Mouse (Mus musculus) forebrain, embryonic 11.5 days (tissue): ENCODE results near the gene Vcl. TPM values are rescaled to one million over a fixed set of nuclear protein-coding genes. Genes with fewer than 3 reads are reported as not detected.

Experiments used
- ATAC-seq: fragments of 200-750 bp; cut with Nextera tagmentation; replicated peaks from 2 replicates; pipeline ENCODE4 v1.8.0; 2017; ENCODE audit warnings: moderate TSS enrichment; ENCODE audit not compliant: low FRiP score
- DNase-seq: peaks from one replicate; pipeline ENCODE4 v3.0.0-alpha.2; 2017; ENCODE audit warnings: low spot score
- H3K27ac ChIP-seq: fragments of 300-500 bp; sonication (generic); 2 replicates; pipeline ENCODE4 v1.5.1; 2014; ENCODE audit warnings: low read depth, low read length
- H3K27me3 ChIP-seq: fragments of 300-500 bp; sonication (generic); 2 replicates; pipeline ENCODE4 v1.6.1; 2014; ENCODE audit warnings: mild to moderate bottlenecking, low read length, mixed read lengths; ENCODE audit not compliant: control insufficient read depth, insufficient read depth
- H3K36me3 ChIP-seq: fragments of 300-500 bp; sonication (generic); 2 replicates; pipeline ENCODE4 v1.6.1; 2014; ENCODE audit warnings: mild to moderate bottlenecking, low read length, moderate library complexity, mixed read lengths; ENCODE audit not compliant: control insufficient read depth, insufficient read depth
- H3K4me1 ChIP-seq: fragments of 300-500 bp; sonication (generic); replicated peaks from 2 replicates; pipeline ENCODE4 v1.6.1; 2014; ENCODE audit warnings: low read length, mixed read lengths; ENCODE audit not compliant: control insufficient read depth, insufficient read depth
- H3K4me2 ChIP-seq: fragments of 300-500 bp; sonication (generic); 2 replicates; pipeline ENCODE4 v1.6.1; 2014; ENCODE audit warnings: low read depth, mild to moderate bottlenecking, low read length, moderate library complexity, mixed read lengths; ENCODE audit not compliant: severe bottlenecking
- H3K4me3 ChIP-seq: fragments of 300-500 bp; sonication (generic); 2 replicates; pipeline ENCODE4 v1.5.1; 2014; ENCODE audit warnings: low read depth, low read length
- H3K9ac ChIP-seq: fragments of 300-500 bp; sonication (generic); 2 replicates; pipeline ENCODE4 v1.6.1; 2014; ENCODE audit warnings: low read length
- H3K9me3 ChIP-seq: fragments of 300-500 bp; sonication (generic); 2 replicates; pipeline ENCODE4 v1.6.1; 2016; ENCODE audit warnings: low read length, mixed read lengths; ENCODE audit not compliant: control insufficient read depth
- WGBS: fragments of 180-500 bp; shearing (Covaris S2); extraction: QIAGEN DNeasy Blood & Tissue Kit; methylation state at CpG from one replicate; pipeline ENCODE4 v1.1.7; 2014; 5-methylcytosine and 5-hydroxymethylcytosine counted together
- polyA plus RNA-seq: library from polyadenylated mRNA; unstranded; fragments of >200 nt; fragmentation: Nextera tagmentation; extraction: Ambion mirVana; gene quantifications from 2 replicates; pipeline ENCODE4 v1.2.1, GENCODE M21; 2014

Gene Vcl
- polyA plus RNA-seq, 1 experiment from 2014 or later = 30.2 TPM

GRCm38 (mm10) chr14:21039623-21040022 is 110.4 kb downstream of the Vcl start:
- DNase-seq (no peak), ATAC-seq (no peak)
- Histone ChIP-seq H3K27me3 (no peaks in the 10 kb centered on the region), H3K4me1 (no peaks in the 10 kb centered on the region), H3K4me2 (no peak overlapping the region), H3K9ac (no peak overlapping the region), H3K9me3 (no peaks in the 10 kb centered on the region), H3K4me3 (no peak overlapping the region), H3K27ac (no peak overlapping the region), H3K36me3 (no peaks in the 10 kb centered on the region)
- WGBS = 89% methylated on average over 4 of the region's 4 CpGs

DNA sequence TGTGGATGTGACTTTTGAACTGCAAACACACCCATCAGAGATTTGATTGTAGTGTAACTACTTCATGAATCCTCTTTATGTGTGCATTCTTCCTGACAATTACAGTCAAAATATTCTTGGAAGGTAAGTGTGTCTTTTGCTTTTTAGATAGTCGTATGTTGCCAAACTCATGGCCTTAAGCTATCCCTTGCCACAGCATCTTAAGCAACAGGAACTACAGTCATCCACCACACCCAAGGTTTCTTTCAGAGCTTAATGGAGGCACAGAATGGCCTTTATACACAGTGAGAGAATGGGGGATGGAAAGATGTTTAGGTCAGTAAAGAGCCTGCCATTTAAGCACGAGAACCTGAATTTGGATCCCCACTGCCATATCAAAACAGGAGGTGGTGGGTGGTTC is 118.6 kb downstream of the Vcl start:
- 86% methylated on average over 2 of the region's 2 CpGs for WGBS
- Histone ChIP-seq H3K36me3 (no peaks in the 10 kb centered on the region), H3K9ac (no peak overlapping the region), H3K27me3 (no peaks in the 10 kb centered on the region), H3K4me2 (no peak overlapping the region), H3K9me3 (no peaks in the 10 kb centered on the region; the same call in 1 of the 2 replicates), H3K27ac (no peak overlapping the region), H3K4me1 (no peaks in the 10 kb centered on the region), H3K4me3 (no peak overlapping the region)
- DNase-seq (no peak), ATAC-seq (no peak)

DNA sequence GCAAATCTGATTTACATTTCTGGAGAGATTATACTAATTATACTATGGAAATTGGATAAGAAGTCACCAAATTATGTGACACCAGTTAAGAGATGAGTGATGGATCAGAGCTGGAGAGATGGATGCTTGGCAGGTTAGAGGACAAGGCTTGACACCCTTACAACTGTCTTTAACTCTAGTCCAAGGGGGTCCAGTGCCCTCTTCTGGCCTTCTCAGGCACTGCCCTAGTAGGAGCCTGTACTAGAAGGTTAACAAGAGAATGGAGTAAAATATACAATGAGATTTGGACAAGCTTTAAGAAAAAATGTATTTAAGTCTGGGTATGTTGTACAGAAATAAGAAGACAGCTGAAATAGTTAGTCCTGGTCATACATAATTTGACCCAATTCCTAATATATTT is 119.7 kb downstream of the Vcl start:
- no peak overlapping the region for H3K27ac ChIP-seq
- no peaks in the 10 kb centered on the region; the same call in 1 of the 2 replicates for H3K9me3 ChIP-seq
- no peaks in the 10 kb centered on the region for H3K4me1 ChIP-seq
- H3K27me3 ChIP-seq = no peaks in the 10 kb centered on the region
- no peak for ATAC-seq
- H3K4me2 ChIP-seq = no peak overlapping the region
- no peak for DNase-seq
- H3K9ac ChIP-seq = no peak overlapping the region
- no peak overlapping the region for H3K4me3 ChIP-seq
- no peaks in the 10 kb centered on the region for H3K36me3 ChIP-seq

DNA sequence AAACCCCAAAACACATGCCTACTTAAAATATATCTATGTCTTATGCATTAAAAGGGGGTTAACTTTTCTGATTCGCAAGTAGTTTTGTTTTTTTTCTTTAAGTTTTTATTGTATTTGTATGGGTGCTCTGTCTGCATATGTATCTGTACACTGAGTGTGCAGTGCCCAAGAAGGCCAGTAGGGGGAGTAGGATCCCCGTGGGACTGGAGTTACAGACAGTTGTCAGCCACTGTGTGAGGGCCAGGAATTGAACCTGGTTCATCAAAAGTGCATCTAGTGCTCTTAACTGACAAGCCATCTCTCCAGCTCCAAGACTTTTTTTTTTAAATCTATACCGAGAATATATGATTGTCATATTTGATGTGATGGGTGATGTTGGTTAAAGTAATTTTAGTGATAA is 121.5 kb downstream of the Vcl start:
- ATAC-seq (no peak), DNase-seq (no peak)
- WGBS = 75% methylated on average over 3 of the region's 3 CpGs
- Histone ChIP-seq H3K4me3 (no peak overlapping the region), H3K4me1 (no peaks in the 10 kb centered on the region), H3K36me3 (no peaks in the 10 kb centered on the region), H3K27me3 (no peaks in the 10 kb centered on the region), H3K9me3 (no peaks in the 10 kb centered on the region; the same call in 1 of the 2 replicates), H3K4me2 (no peak overlapping the region), H3K9ac (no peak overlapping the region), H3K27ac (no peak overlapping the region)

DNA sequence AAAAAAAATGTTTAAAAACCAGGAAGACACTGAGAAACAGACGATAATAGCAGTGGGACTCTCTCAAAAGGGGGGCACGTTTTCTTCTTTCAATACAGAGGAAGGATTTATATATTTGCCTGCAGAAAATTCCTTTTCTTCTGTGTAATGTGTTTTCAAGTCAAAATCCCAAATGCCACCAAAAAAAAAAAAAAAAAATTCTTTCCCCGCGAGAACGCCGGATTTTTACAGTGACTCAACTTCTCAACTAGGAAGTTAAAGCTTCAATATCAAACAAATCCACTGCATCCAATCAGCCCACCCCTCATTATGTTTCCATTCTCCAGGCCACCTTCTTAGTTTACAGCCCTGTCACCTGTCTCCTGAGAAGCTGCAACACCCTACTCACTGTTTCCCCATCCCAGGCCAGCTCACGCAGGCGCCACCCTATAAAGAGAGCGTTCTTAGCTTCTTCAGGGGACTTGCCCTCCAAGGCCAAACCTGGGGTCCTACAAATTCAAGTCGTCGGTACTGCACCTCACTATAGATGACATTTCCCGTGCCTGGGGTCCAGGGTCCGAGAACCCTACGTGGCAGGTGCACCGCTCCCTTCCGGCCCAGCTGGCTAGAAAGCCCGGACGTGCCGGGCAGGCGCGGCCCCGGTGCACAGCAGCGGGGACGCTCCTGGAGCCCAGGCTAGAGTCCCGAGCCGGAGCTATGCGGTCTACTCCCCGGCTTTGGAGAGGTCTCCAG is 122.3 kb downstream of the Vcl start:
- no peaks in the 10 kb centered on the region for H3K36me3 ChIP-seq
- H3K27ac ChIP-seq = peak overlapping the region; percentile 86; the same call in 1 of the 2 replicates
- 10% methylated on average over 28 of the region's 28 CpGs for WGBS
- H3K9ac ChIP-seq = peak overlapping the region; percentile 86
- no peak for DNase-seq
- no peaks in the 10 kb centered on the region; the same call in 1 of the 2 replicates for H3K9me3 ChIP-seq
- H3K27me3 ChIP-seq = no peaks in the 10 kb centered on the region
- 0 out of 2 replicates have a peak, but pooled peaks have one; percentile 3 for ATAC-seq
- peak overlapping the region; percentile 84 for H3K4me3 ChIP-seq
- H3K4me1 ChIP-seq = no peaks in the 10 kb centered on the region
- H3K4me2 ChIP-seq = peak overlapping the region; percentile 92

DNA sequence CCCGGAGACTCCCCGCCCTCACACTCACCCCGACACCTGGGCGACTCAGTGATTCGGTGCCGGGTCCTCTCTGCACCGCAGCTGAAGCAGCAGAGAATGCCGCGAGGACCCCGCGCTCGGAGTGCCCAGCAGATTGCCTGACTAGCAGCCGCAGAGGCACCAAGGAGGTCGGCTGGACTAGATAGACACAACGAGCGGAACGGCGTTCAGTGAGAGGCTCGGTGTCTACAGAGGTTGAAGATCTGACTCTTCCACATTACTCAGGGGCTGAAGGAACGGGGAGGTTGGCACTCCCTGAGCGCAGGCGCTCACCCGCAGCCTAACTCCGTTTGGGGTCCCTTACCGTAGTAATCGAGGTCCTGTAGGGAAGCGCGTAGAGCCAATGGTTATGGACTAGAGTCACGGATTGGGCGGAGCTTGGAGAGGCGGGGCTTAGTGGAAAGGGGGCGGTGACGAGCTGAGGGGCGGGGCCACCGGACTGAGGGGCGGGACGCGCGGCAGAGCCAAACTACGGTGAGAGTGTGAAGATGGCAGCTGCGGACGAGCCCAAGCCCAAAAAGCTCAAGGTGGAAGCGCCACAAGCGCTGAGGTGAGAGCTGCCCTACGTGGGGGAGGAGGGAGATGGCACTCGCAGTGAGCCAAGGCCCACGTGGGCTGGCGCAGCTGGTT is 123.0 kb downstream of the Vcl start, which contains the start of the genes Ap3m1 and Adk:
Ap3m1 (minus strand) TSS at position 397 of the 669 bp plus-strand sequence.
Adk (plus strand) TSS at position 463 of the 669 bp plus-strand sequence.
- H3K9me3 ChIP-seq = no peaks in the 10 kb centered on the region; the same call in 1 of the 2 replicates
- ATAC-seq (peak; percentile 97), DNase-seq (peak; percentile 98)
- peak within 1 kb of the TSS; percentile 86 for H3K9ac ChIP-seq
- no peaks in the 10 kb centered on the region for H3K27me3 ChIP-seq
- 0% methylated on average over 45 of the region's 48 CpGs for WGBS
- no peaks in the 10 kb centered on the region for H3K4me1 ChIP-seq
- peak within 1 kb of the TSS; percentile 92 for H3K4me2 ChIP-seq
- no peaks in the 10 kb centered on the region for H3K36me3 ChIP-seq
- peak within 1 kb of the TSS; percentile 84 for H3K4me3 ChIP-seq
- H3K27ac ChIP-seq = peak within 1 kb of the TSS; percentile 86

GRCm38 (mm10) chr14:21052781-21053130 is 123.6 kb downstream of the Vcl start:
- WGBS = 0% methylated on average over 25 of the region's 25 CpGs
- H3K36me3 ChIP-seq = no peaks in the 10 kb centered on the region
- ATAC-seq (peak; percentile 85), DNase-seq (peak; percentile 89)
- H3K9me3 ChIP-seq = no peaks in the 10 kb centered on the region; the same call in 1 of the 2 replicates
- peak overlapping the region; percentile 86 for H3K9ac ChIP-seq
- H3K4me3 ChIP-seq = peak overlapping the region; percentile 84
- peak overlapping the region; percentile 77 for H3K27ac ChIP-seq
- peak overlapping the region; percentile 92 for H3K4me2 ChIP-seq
- no peaks in the 10 kb centered on the region for H3K27me3 ChIP-seq
- H3K4me1 ChIP-seq = no peaks in the 10 kb centered on the region

GRCm38 (mm10) chr14:21053151-21053550 is 124.0 kb downstream of the Vcl start:
- H3K9ac ChIP-seq = peak overlapping the region; percentile 86; the same call in 1 of the 2 replicates
- no peak overlapping the region for H3K27ac ChIP-seq
- no peak for DNase-seq
- H3K4me2 ChIP-seq = peak overlapping the region; percentile 92
- no peaks in the 10 kb centered on the region for H3K36me3 ChIP-seq
- WGBS = 12% methylated on average over 8 of the region's 8 CpGs
- H3K4me3 ChIP-seq = peak overlapping the region; percentile 84
- no peaks in the 10 kb centered on the region for H3K27me3 ChIP-seq
- H3K4me1 ChIP-seq = no peaks in the 10 kb centered on the region
- no peak for ATAC-seq
- no peaks in the 10 kb centered on the region; the same call in 1 of the 2 replicates for H3K9me3 ChIP-seq
